Mouse (Mus musculus) olfactory bulb, adult 2 months (tissue): Measurements from ENCODE around the gene Ube2d1. TPM values are rescaled to one million over a fixed set of nuclear protein-coding genes. Genes with fewer than 3 reads are reported as not detected.

Source experiments
- H3K27ac ChIP-seq: fragments of 200-500 bp; 2 replicates; pipeline ENCODE4 v1.5.1; 2012; ENCODE audit warnings: low read depth, low read length; ENCODE audit not compliant: insufficient read depth
- H3K4me1 ChIP-seq: fragments of 200-500 bp; 2 replicates; pipeline ENCODE4 v1.6.1; 2012; ENCODE audit warnings: low read length; ENCODE audit not compliant: control insufficient read depth, insufficient read depth
- H3K4me3 ChIP-seq: fragments of 200-500 bp; 2 replicates; pipeline ENCODE4 v1.5.1; 2012; ENCODE audit warnings: mild to moderate bottlenecking, low read depth, low read length, moderate library complexity; ENCODE audit not compliant: insufficient read depth
- CTCF ChIP-seq: fragments of 200-500 bp; IDR thresholded peaks from 2 replicates; pipeline ENCODE4 v1.5.1; 2012; ENCODE audit warnings: low read depth, mild to moderate bottlenecking, low read length, moderate library complexity; ENCODE audit not compliant: insufficient read depth
- POLR2A ChIP-seq: fragments of 200-500 bp; IDR thresholded peaks from 2 replicates; pipeline ENCODE4 v1.6.1; 2012; ENCODE audit warnings: mild to moderate bottlenecking, low read depth, low read length, moderate library complexity; ENCODE audit not compliant: insufficient read depth
- WGBS: fragments of 180-500 bp; shearing (Covaris S2); methylation state at CpG from one replicate; pipeline ENCODE4 v1.1.7; 2018; 5-methylcytosine and 5-hydroxymethylcytosine counted together
- polyA plus RNA-seq: library from polyadenylated mRNA; stranded (reverse); fragments of >200 nt; gene quantifications from 2 replicates; pipeline ENCODE4 v1.2.4, GENCODE M21; 2012; ENCODE audit warnings: low replicate concordance; ENCODE audit not compliant: missing spikeins, insufficient read depth, insufficient read length

The Ube2d1 gene
- polyA plus RNA-seq, 1 experiment, result not detected

DNA sequence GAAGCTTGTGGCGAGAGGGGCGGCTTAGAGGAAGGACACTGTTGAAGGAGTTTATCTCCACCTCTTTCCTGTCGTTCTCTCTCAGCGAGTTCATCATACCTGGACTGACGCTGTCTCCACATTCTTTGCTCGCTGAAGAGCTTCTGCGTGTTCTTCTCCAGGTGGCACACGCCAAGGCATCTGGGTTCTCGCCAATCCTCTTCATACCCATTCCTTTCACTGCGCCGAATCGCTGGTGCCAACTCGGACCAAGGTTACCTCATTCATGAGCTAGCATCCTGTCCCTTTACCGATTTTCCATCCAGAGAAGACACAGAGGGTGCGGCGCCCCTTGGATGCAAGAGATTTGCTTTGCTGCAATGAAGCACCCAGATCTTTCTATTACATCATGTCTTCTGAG is 15.1 kb upstream of the Ube2d1 start:
- 87% methylated on average over 16 of the region's 16 CpGs for WGBS
- H3K4me3 ChIP-seq, result no peak overlapping the region
- TF ChIP-seq CTCF, result no peak
- no peak for TF ChIP-seq POLR2A
- H3K27ac ChIP-seq, result no peak overlapping the region
- no peaks in the 10 kb centered on the region for H3K4me1 ChIP-seq

DNA sequence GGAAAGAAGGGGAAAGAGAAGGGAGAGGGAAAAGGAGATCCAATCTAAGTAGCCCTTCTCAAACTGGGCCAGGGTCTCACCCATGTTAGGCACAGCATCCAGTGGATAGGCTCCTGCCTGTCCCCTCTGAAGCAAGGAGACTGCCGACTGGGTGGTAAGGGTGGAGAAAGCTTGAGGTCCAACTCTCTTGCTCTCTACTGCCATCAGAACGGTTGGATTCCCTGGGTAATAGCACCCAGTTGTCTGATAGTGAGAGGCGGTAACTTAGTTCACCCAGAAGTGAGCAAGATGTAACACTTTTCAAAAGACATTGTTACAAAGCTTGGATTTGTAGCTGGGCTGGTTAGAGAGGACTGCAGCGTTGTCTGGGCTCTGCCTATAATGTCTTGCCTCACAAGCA is 8.2 kb upstream of the Ube2d1 start:
- no peaks in the 10 kb centered on the region for H3K4me1 ChIP-seq
- TF ChIP-seq CTCF (no peak), POLR2A (no peak)
- no peak overlapping the region for H3K27ac ChIP-seq
- WGBS, result 60% methylated on average over 4 of the region's 4 CpGs
- H3K4me3 ChIP-seq, result no peak overlapping the region

DNA sequence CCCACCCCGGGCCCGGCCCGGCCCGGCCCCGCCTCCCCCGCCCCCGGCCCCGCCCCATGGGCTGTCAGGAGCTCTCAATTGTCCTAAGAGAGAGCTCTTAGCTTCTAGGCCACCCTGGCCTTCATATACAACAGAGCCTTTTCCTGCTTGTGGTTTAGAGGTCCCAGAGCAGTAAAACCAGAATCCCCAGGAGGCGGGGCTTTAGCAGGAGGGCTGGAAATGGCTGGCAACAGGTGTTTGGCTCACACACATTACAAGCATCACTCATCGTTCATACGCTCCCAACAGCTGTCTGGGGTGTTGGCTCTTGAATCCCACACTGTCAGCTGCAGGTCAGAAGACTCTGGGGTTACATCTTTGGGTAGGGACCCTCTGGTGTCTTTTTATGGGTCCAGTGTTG is 7.2 kb upstream of the Ube2d1 start:
- TF ChIP-seq CTCF, result no peak
- TF ChIP-seq POLR2A, result no peak
- H3K27ac ChIP-seq, result no peak overlapping the region
- H3K4me1 ChIP-seq, result no peaks in the 10 kb centered on the region
- WGBS, result 11% methylated on average over 10 of the region's 11 CpGs
- no peak overlapping the region for H3K4me3 ChIP-seq

DNA sequence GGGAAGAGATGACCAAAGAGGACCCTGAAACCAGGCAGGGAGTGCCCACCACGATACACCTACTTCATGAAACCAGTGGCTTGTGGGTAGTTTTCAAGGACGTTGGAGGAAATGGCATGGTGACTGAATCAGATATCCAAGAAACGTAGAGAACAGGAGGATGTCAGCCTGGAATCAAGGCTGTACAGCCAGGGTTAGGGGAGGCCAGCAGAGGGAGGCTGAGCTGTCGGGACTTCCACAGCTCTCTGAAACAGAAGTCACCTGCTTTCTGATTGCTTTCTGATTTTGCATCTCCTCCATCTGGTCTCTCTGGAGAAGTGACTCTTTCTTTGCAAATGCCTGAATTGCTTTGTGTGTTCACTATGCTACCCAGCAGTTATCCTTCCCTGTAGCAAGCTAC is 6.7 kb upstream of the Ube2d1 start:
- H3K4me1 ChIP-seq, result no peaks in the 10 kb centered on the region
- no peak for TF ChIP-seq POLR2A
- TF ChIP-seq CTCF, result no peak
- H3K4me3 ChIP-seq, result no peak overlapping the region
- 42% methylated on average over 4 of the region's 4 CpGs for WGBS
- no peak overlapping the region for H3K27ac ChIP-seq

DNA sequence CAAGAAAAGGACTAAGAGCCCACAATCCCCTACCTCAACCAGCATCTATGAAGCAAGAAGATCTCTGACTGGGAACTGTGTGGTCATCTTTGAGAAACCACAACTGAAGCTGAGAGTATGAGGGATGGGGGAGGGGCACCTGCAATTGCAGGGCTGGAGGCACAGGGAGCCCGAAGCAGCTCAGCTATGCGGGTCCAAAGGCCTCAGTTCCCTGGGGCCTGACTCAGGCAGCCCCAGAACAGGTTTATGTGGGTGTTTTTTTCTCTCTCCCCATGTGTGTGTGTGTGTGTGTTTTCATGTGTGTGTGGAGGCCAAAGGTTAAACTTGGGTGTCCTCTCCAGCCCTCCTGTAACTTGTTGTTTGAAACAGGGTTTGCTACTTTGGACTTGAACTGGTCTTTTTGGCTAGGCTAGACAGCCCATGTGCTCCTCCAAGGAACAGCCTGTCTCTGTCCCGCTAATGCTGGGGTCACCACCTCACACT is 6.2 kb upstream of the Ube2d1 start:
- WGBS, result 58% methylated on average over 3 of the region's 3 CpGs
- no peaks in the 10 kb centered on the region for H3K4me1 ChIP-seq
- H3K4me3 ChIP-seq, result no peak overlapping the region
- TF ChIP-seq CTCF (no peak), POLR2A (no peak)
- no peak overlapping the region for H3K27ac ChIP-seq

DNA sequence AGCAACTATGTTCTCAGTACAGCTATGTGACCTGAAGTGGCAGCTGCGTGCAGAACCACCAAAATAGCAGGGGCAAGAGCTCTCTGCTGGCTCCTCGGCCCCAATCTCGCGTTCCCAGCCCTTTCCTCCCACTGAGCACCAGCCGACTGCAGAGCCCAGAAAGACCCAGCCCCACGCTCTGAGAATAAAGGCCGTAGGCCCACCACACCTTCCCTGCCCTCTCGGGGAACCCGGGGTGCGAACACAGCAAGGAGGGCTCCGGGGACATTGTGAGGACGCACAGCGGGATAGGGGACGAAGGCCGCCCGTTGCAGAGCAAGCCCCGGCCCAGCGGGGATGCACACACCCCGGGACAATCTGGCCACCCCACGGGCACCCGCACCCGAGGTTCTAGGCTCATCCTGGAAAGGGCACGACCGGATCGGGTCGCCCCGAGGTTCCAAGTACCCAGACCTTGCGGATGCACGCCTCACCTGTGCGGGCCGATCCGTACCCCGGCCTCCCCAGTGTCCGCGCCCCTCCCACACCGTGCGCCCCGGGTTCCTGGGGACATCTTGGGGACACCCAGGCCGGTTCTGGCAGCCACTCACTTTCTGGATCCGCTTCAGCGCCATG is 444 bp downstream of the Ube2d1 start:
- H3K4me3 ChIP-seq, result peak overlapping the region; percentile 100
- peaks cover 15% of the 10 kb centered on the region for H3K4me1 ChIP-seq
- TF ChIP-seq POLR2A (no peak), CTCF (no peak)
- under 1% methylated on average over 41 of the region's 41 CpGs for whole genome bisulfite sequencing
- peak overlapping the region; percentile 75 for H3K27ac ChIP-seq

DNA sequence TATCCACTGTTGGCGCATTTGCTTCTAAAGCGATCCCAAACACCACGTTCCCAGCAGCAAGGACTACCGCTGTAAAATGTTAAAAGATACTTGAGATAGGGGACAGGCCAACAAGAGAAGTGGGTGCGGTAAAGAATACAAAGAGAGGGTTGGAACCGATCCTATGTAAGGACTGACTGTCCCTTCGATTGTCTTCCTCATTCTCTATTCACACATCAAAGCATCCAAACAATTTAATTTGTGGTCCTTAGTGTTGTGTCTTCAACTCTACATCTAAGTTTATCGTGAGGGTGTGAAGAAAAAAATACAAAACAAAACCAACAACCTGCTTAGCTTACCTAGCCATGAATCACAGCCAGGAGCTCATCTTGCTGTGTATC is 941 bp downstream of the Ube2d1 start:
- peaks cover 15% of the 10 kb centered on the region for H3K4me1 ChIP-seq
- WGBS, result 8% methylated on average over 8 of the region's 8 CpGs
- peak overlapping the region; percentile 100 for H3K4me3 ChIP-seq
- H3K27ac ChIP-seq, result peak overlapping the region; percentile 75; the same call in 1 of the 2 replicates
- TF ChIP-seq POLR2A (no peak), CTCF (no peak)

DNA sequence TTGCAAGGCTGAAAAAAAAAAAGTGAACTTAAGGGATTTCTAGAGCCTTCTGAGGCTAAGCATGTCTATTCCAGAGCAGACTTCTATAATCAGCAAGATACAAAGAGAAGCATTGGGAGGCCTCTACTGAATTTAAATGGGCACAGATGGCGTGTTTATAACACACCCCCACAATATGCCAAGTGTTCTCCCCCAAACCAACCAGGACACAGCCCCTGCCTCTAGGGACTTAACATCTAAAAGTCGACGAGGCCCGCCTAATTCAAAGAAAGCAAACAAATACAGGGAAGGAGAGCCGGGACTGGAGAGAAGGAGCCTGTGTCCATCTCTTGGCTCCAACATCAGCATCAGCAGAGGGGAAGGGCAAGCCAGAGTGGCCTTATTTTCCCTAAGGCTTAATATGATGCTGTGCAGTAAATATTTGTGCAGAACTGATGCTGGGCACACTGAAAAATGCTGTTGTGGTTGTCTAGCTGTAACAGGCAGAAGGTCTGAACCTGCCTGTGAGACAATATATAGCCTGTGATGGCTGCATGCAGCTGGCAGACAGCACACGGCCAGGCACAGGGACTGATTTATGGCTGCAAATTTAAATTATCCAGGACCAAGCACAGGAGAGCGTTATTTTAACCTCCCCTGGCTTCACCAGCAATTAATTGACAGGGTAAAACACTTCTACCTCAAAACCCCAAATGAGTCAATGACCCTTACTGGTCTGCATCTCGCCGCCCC is 11.9 kb downstream of the Ube2d1 start:
- Histone ChIP-seq H3K4me3 (no peak overlapping the region), H3K27ac (no peak overlapping the region), H3K4me1 (peaks cover 5% of the 10 kb centered on the region)
- WGBS, result 41% methylated on average over 9 of the region's 9 CpGs
- TF ChIP-seq POLR2A (no peak), CTCF (no peak)

DNA sequence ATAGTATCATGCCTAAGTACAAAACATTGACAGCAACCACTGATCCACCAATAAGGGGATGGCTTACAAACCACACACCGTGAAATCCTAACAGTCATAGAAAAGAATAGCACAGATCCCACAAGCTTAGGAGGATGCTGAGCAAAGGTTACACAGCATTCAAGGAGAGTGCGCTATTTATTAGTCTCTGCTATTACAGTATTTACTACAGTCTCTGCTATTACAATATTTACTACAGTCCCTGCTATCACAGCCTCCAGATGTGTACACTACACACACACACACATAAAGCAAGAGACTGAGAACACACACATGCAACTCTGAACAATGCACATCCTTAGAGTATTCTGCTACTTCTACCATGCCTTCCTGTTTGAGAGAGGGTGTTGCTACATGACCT is 17.1 kb downstream of the Ube2d1 start:
- H3K27ac ChIP-seq, result no peak overlapping the region
- H3K4me1 ChIP-seq, result peaks cover 4% of the 10 kb centered on the region; the same call in 1 of the 2 replicates
- no peak overlapping the region for H3K4me3 ChIP-seq
- 74% methylated on average over 2 of the region's 2 CpGs for WGBS
- no peak for TF ChIP-seq POLR2A
- TF ChIP-seq CTCF, result no peak
